Comparison of ENCODE assay signal across 22 mouse cellular contexts in the genomic region with DNA sequence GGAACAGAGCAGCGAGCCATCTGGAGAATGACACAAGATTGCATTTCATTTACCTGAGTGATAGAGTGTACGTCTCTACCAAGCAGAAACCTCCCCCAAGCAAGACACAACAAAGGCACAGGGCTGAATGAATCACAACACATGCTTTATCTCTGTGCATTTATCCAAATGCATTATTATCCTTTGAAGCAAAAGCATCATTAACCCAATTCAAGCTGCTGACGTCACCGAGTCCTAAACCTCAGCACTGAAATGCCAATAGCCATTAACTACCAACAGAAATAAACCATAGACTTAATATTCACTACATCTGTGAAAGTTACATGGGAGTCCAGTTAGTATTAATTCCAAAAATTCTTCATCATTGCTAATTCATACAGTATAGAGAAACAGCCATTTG.
DNase-seq lines count a peak whose midpoint lies in the region; ATAC-seq and TF ChIP-seq lines count a peak whose summit lies in the region.
"Had no signal": no experiment of that assay in that cellular context is flagged by ENCODE, and none has a peak within 500 bp of the region (broad histone marks: within the 10 kb centered on the region; RNA-seq: fewer than 3 reads in every experiment).

No protein-coding gene starts in this region.

- no peaks in the 10 kb centered on the region for H3K9me3 ChIP-seq in intestine, embryonic 15.5 days
- H3K9me3 ChIP-seq: embryonic facial prominence, embryonic 13.5 days; embryonic facial prominence, embryonic 15.5 days; forebrain, embryonic 10.5 days; forebrain, embryonic 12.5 days had no signal

- H3K36me3 ChIP-seq in intestine, embryonic 15.5 days, result no peaks in the 10 kb centered on the region
- H3K36me3 ChIP-seq: embryonic facial prominence, embryonic 13.5 days; embryonic facial prominence, embryonic 15.5 days; forebrain, embryonic 10.5 days; forebrain, embryonic 12.5 days had no signal

- H3K4me1 ChIP-seq in intestine, embryonic 15.5 days (replicated peaks), result no peaks in the 10 kb centered on the region
- H3K4me1 ChIP-seq: embryonic facial prominence, embryonic 15.5 days; forebrain, embryonic 10.5 days; forebrain, embryonic 12.5 days had no signal

- TF ChIP-seq POLR2A in brain, embryonic 14.5 days (IDR thresholded peaks at IDR 0.05; ENCODE audit: borderline replicate concordance, extremely low read depth, insufficient read depth, insufficient read length, poor library complexity, severe bottlenecking), result no peak

- H3K27ac ChIP-seq in intestine, embryonic 15.5 days, result no peak overlapping the region
- H3K27ac ChIP-seq: embryonic facial prominence, embryonic 13.5 days; embryonic facial prominence, embryonic 15.5 days; forebrain, embryonic 10.5 days; forebrain, embryonic 12.5 days had no signal

- no peak for TF ChIP-seq CTCF in brain, embryonic 14.5 days (IDR thresholded peaks at IDR 0.05; ENCODE audit: borderline replicate concordance, extremely low read depth, insufficient read depth, insufficient read length)

- H3K4me3 ChIP-seq in intestine, embryonic 15.5 days (replicated peaks), result no peak overlapping the region
- H3K4me3 ChIP-seq: embryonic facial prominence, embryonic 13.5 days; embryonic facial prominence, embryonic 15.5 days; erythroblast, embryonic 14.5 days; forebrain, embryonic 10.5 days; forebrain, embryonic 12.5 days had no signal

- no peak overlapping the region for H3K9ac ChIP-seq in intestine, embryonic 15.5 days
- H3K9ac ChIP-seq: embryonic facial prominence, embryonic 13.5 days; embryonic facial prominence, embryonic 15.5 days; forebrain, embryonic 12.5 days had no signal

- no peak for ATAC-seq in intestine, embryonic 15.5 days
- ATAC-seq: activated CD4-positive, CD25-positive, alpha-beta regulatory T cell, adult 4 months; forebrain, embryonic 14.5 days; forebrain, embryonic 16.5 days; Patski had no signal

- peak; percentile 14 for DNase-seq in brain, embryonic 14.5 days (ENCODE audit: low read depth)
- peak; percentile 65 for DNase-seq in retina, postnatal 1 day
- DNase-seq in adrenal gland, adult 2 months, result no peak
- DNase-seq in cerebellum, adult 11 months, result no peak
- DNase-seq: adrenal gland, postnatal 10 days; adrenal gland, postnatal 25 days; cerebellum, adult 18-20 months; cerebellum, adult 8-10 months; cerebellum, adult 9-11 months; cerebellum, postnatal 14 days; cerebellum, postnatal 36 days; embryo, embryonic 11 days had no signal

- no peaks in the 10 kb centered on the region for H3K27me3 ChIP-seq in intestine, embryonic 15.5 days (replicated peaks)
- H3K27me3 ChIP-seq: embryonic facial prominence, embryonic 13.5 days; embryonic facial prominence, embryonic 15.5 days; forebrain, embryonic 12.5 days had no signal

- no peak overlapping the region for H3K4me2 ChIP-seq in intestine, embryonic 15.5 days (replicated peaks)
- H3K4me2 ChIP-seq: embryonic facial prominence, embryonic 13.5 days; embryonic facial prominence, embryonic 15.5 days; forebrain, embryonic 12.5 days had no signal

- 83% methylated on average over 4 of the region's 4 CpGs for WGBS in intestine, embryonic 15.5 days

Comparison
In these comparisons a context has a peak if more than half of its experiments do, and no peak if none do; other contexts are left out.
1. DNase-seq: peak in brain, embryonic 14.5 days (single experiment) and retina, postnatal 1 day (single experiment); none in adrenal gland, adult 2 months (single experiment) and cerebellum, adult 11 months (single experiment).